9 mouse cellular contexts compared by ENCODE assay signal in the genomic region with DNA sequence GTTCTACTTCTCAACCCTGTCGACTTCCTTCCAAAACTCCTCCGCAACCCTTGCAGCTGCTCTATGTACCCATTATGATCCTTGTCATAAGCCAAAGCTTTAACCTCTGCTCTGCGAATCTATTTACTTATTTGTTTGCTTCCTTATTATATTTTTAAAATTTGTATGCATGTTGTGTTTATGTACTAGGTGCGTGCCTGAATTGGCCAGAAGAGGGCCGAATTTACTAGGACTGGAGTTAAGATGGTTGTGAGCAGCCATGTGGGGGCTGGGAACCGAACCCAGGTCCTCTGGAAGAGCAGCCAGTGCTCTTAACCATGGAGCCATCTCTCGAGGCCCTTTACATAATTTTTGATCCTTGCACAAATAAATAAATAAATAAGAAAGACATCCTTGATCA. TPM values are rescaled to one million over a fixed set of nuclear protein-coding genes. Genes with fewer than 3 reads are reported as not detected.
A peak's percentile ranks its signal among the peaks of the same experiment; 100 is the strongest.
DNase-seq lines count a peak whose midpoint lies in the region; ATAC-seq and TF ChIP-seq lines count a peak whose summit lies in the region.
"Had no signal": no experiment of that assay in that cellular context is flagged by ENCODE, and none has a peak within 500 bp of the region (broad histone marks: within the 10 kb centered on the region; RNA-seq: fewer than 3 reads in every experiment).

No protein-coding gene starts in this region.

- WGBS in lung, embryonic 16.5 days, result 34% methylated on average over 7 of the region's 7 CpGs
- WGBS in embryonic facial prominence, embryonic 14.5 days, result 40% methylated on average over 7 of the region's 7 CpGs
- WGBS in limb, embryonic 12.5 days, result 42% methylated on average over 7 of the region's 7 CpGs
- WGBS in small intestine, adult 2 months, result 26% methylated on average over 7 of the region's 7 CpGs

- H3K4me3 ChIP-seq in lung, embryonic 16.5 days (ENCODE audit: low read length), result peak overlapping the region; percentile 69
- peak overlapping the region; percentile 82 for H3K4me3 ChIP-seq in embryonic facial prominence, embryonic 14.5 days (ENCODE audit: low read depth, low read length)
- peak overlapping the region; percentile 78 for H3K4me3 ChIP-seq in limb, embryonic 12.5 days (replicated peaks)
- H3K4me3 ChIP-seq in small intestine, adult 2 months (ENCODE audit: low read depth, low read length), result peak overlapping the region; percentile 88

- 0 out of 2 replicates have a peak, but pooled peaks cover 5% of the 10 kb centered on the region for H3K4me1 ChIP-seq in lung, embryonic 16.5 days (replicated peaks; ENCODE audit: control insufficient read depth, insufficient read depth, low read length)
- no peaks in the 10 kb centered on the region for H3K4me1 ChIP-seq in embryonic facial prominence, embryonic 14.5 days (ENCODE audit: control insufficient read depth, insufficient read depth, low read length)
- 0 out of 2 replicates have a peak, but pooled peaks cover 3% of the 10 kb centered on the region for H3K4me1 ChIP-seq in limb, embryonic 12.5 days (replicated peaks)
- H3K4me1 ChIP-seq in small intestine, adult 2 months (ENCODE audit: control insufficient read depth, insufficient read depth, insufficient read length, low read length), result peaks cover 9% of the 10 kb centered on the region

- peak overlapping the region; percentile 74 for H3K9ac ChIP-seq in lung, embryonic 16.5 days (ENCODE audit: low read length)
- peak overlapping the region; percentile 76 for H3K9ac ChIP-seq in embryonic facial prominence, embryonic 14.5 days (ENCODE audit: low read depth, low read length)
- H3K9ac ChIP-seq in limb, embryonic 12.5 days (replicated peaks), result peak overlapping the region; percentile 77

- intact Hi-C loops in left cerebral cortex, postnatal 14 days (cut with DNase I), result no loop called here

- no peak for DNase-seq in lung, postnatal 10 days
- DNase-seq in embryonic facial prominence, embryonic 14.5 days (ENCODE audit: low spot score), result no peak
- DNase-seq in left cerebral cortex, postnatal 14 days (ENCODE audit: low spot score in 2 of 2), result no peak
- no peak for DNase-seq in right cerebral cortex, adult 2 months (ENCODE audit: low spot score in 2 of 2)
- DNase-seq in cerebellum, adult 11-12 months, result no peak

- no peaks in the 10 kb centered on the region for H3K9me3 ChIP-seq in lung, embryonic 16.5 days (ENCODE audit: control insufficient read depth, low read length)
- no peaks in the 10 kb centered on the region for H3K9me3 ChIP-seq in embryonic facial prominence, embryonic 14.5 days (ENCODE audit: control insufficient read depth, low read length)
- no peaks in the 10 kb centered on the region for H3K9me3 ChIP-seq in limb, embryonic 12.5 days

- no peak for TF ChIP-seq POLR2A in small intestine, adult 2 months (IDR thresholded peaks at IDR 0.05; ENCODE audit: low read depth, low read length)

- H3K4me2 ChIP-seq in lung, embryonic 16.5 days (ENCODE audit: low read depth, low read length), result peak overlapping the region; percentile 63
- H3K4me2 ChIP-seq in embryonic facial prominence, embryonic 14.5 days (ENCODE audit: low read depth, low read length), result peak overlapping the region; percentile 73
- H3K4me2 ChIP-seq in limb, embryonic 12.5 days, result peak overlapping the region; percentile 72

- H3K36me3 ChIP-seq in lung, embryonic 16.5 days (ENCODE audit: control insufficient read depth, insufficient read depth, low read length), result no peaks in the 10 kb centered on the region
- no peaks in the 10 kb centered on the region for H3K36me3 ChIP-seq in embryonic facial prominence, embryonic 14.5 days (ENCODE audit: control insufficient read depth, insufficient read depth, low read length)
- no peaks in the 10 kb centered on the region for H3K36me3 ChIP-seq in limb, embryonic 12.5 days
- H3K36me3 ChIP-seq in small intestine, adult 2 months (ENCODE audit: control insufficient read depth, insufficient read depth, low read length), result no peaks in the 10 kb centered on the region; the same call in 1 of the 2 replicates

- TF ChIP-seq CTCF in small intestine, adult 2 months (IDR thresholded peaks at IDR 0.05; ENCODE audit: extremely low read depth, insufficient read length, insufficient replicate concordance, low read depth, low read length), result no peak

- ATAC-seq in lung, embryonic 16.5 days (ENCODE audit: low read depth), result no peak
- ATAC-seq in embryonic facial prominence, embryonic 14.5 days (ENCODE audit: low read depth), result no peak
- ATAC-seq in limb, embryonic 12.5 days (ENCODE audit: insufficient number of reproducible peaks, insufficient read depth, low FRiP score, low TSS enrichment, low read depth), result no peak

- peak overlapping the region; percentile 63; the same call in 1 of the 2 replicates for H3K27ac ChIP-seq in lung, embryonic 16.5 days (ENCODE audit: low read length)
- H3K27ac ChIP-seq in embryonic facial prominence, embryonic 14.5 days (replicated peaks; ENCODE audit: low read depth, low read length), result peak overlapping the region; percentile 74; the same call in 1 of the 2 replicates
- H3K27ac ChIP-seq in limb, embryonic 12.5 days, result peak overlapping the region; percentile 64; the same call in 1 of the 2 replicates
- peak overlapping the region; percentile 84 for H3K27ac ChIP-seq in small intestine, adult 2 months (ENCODE audit: insufficient read depth, low read depth, low read length)

- H3K27me3 ChIP-seq in lung, embryonic 16.5 days (ENCODE audit: control insufficient read depth, insufficient read depth, low read depth, low read length), result no peaks in the 10 kb centered on the region
- H3K27me3 ChIP-seq in embryonic facial prominence, embryonic 14.5 days (replicated peaks; ENCODE audit: control insufficient read depth, insufficient read depth, low read length), result no peaks in the 10 kb centered on the region
- H3K27me3 ChIP-seq in limb, embryonic 12.5 days, result no peaks in the 10 kb centered on the region
- no peaks in the 10 kb centered on the region for H3K27me3 ChIP-seq in small intestine, adult 2 months (ENCODE audit: control insufficient read depth, insufficient read depth, low read length)

RNA-seq across cellular contexts. Expression of gene Stat2, which starts 0.5 kb away (rescaled TPM):
- polyA plus RNA-seq in lung, embryonic 16.5 days (2015; fragmentation: Nextera tagmentation; extraction: Ambion mirVana), result 12.3 and 13.1 TPM in 2 replicates
- polyA plus RNA-seq in embryonic facial prominence, embryonic 14.5 days (2014; fragmentation: Nextera tagmentation; extraction: Ambion mirVana), result 13.4 and 13.5 TPM in 2 replicates
- 17.1 and 17.6 TPM in 2 replicates for polyA plus RNA-seq in limb, embryonic 12.5 days (2016; fragmentation: Nextera tagmentation; extraction: Ambion mirVana)
- polyA plus RNA-seq in small intestine, adult 2 months (2012; rRNA removed), result 15.3 and 46.8 TPM in 2 replicates
- total RNA-seq in left cerebral cortex, postnatal 14 days (2021), result 10 to 100 TPM; 19.0 to 21.1 TPM

RNA-seq across cellular contexts. Expression of gene Apof, which starts 2.4 kb away (rescaled TPM):
- polyA plus RNA-seq in lung, embryonic 16.5 days (2015; fragmentation: Nextera tagmentation; extraction: Ambion mirVana), result 0.43 and 2.6 TPM in 2 replicates
- not detected in 2 replicates for polyA plus RNA-seq in embryonic facial prominence, embryonic 14.5 days (2014; fragmentation: Nextera tagmentation; extraction: Ambion mirVana)
- polyA plus RNA-seq in limb, embryonic 12.5 days (2016; fragmentation: Nextera tagmentation; extraction: Ambion mirVana), result not detected in 2 replicates
- 0.08 TPM in 1 of 2 replicates, not detected in the other for polyA plus RNA-seq in small intestine, adult 2 months (2012; rRNA removed)
- total RNA-seq in left cerebral cortex, postnatal 14 days (2021), result not detected

RNA-seq across cellular contexts. Expression of gene Apon, which starts 17.0 kb away (rescaled TPM):
- polyA plus RNA-seq in lung, embryonic 16.5 days (2015; fragmentation: Nextera tagmentation; extraction: Ambion mirVana), result 0.14 and 0.63 TPM in 2 replicates
- 0.24 and 0.30 TPM in 2 replicates for polyA plus RNA-seq in embryonic facial prominence, embryonic 14.5 days (2014; fragmentation: Nextera tagmentation; extraction: Ambion mirVana)
- polyA plus RNA-seq in limb, embryonic 12.5 days (2016; fragmentation: Nextera tagmentation; extraction: Ambion mirVana), result 0.68 and 1.0 TPM in 2 replicates
- polyA plus RNA-seq in small intestine, adult 2 months (2012; rRNA removed), result 0.05 TPM in 1 of 2 replicates, not detected in the other
- not detected for total RNA-seq in left cerebral cortex, postnatal 14 days (2021)

RNA-seq across cellular contexts. Expression of gene Il23a, which starts 27.7 kb away (rescaled TPM):
- 0.34 and 0.38 TPM in 2 replicates for polyA plus RNA-seq in lung, embryonic 16.5 days (2015; fragmentation: Nextera tagmentation; extraction: Ambion mirVana)
- 0.20 and 0.29 TPM in 2 replicates for polyA plus RNA-seq in embryonic facial prominence, embryonic 14.5 days (2014; fragmentation: Nextera tagmentation; extraction: Ambion mirVana)
- 0.20 TPM in 2 replicates for polyA plus RNA-seq in limb, embryonic 12.5 days (2016; fragmentation: Nextera tagmentation; extraction: Ambion mirVana)
- polyA plus RNA-seq in small intestine, adult 2 months (2012; rRNA removed), result not detected in 2 replicates
- total RNA-seq in left cerebral cortex, postnatal 14 days (2021), result 1 to 10 TPM in 1 of 2 experiments, under 1 TPM in 1; 0.97 to 1.4 TPM
- total RNA-seq: gastrocnemius, postnatal 10 days had no signal

RNA-seq across cellular contexts. Expression of gene Pan2, which starts 32.3 kb away (rescaled TPM):
- 38.7 and 39.8 TPM in 2 replicates for polyA plus RNA-seq in lung, embryonic 16.5 days (2015; fragmentation: Nextera tagmentation; extraction: Ambion mirVana)
- 23.6 and 23.8 TPM in 2 replicates for polyA plus RNA-seq in embryonic facial prominence, embryonic 14.5 days (2014; fragmentation: Nextera tagmentation; extraction: Ambion mirVana)
- 42.3 and 42.5 TPM in 2 replicates for polyA plus RNA-seq in limb, embryonic 12.5 days (2016; fragmentation: Nextera tagmentation; extraction: Ambion mirVana)
- polyA plus RNA-seq in small intestine, adult 2 months (2012; rRNA removed), result 10.3 and 17.7 TPM in 2 replicates
- total RNA-seq in left cerebral cortex, postnatal 14 days (2021), result 10 to 100 TPM; 13.3 to 13.4 TPM
